20 mouse cellular contexts compared by ENCODE assay signal in genomic region chr4:131597996-131598395, GRCm38 (mm10).
"Had no signal": no experiment of that assay in that cellular context is flagged by ENCODE, and none has a peak within 500 bp of the region (broad histone marks: within the 10 kb centered on the region; RNA-seq: fewer than 3 reads in every experiment).

No protein-coding gene starts in this region.

- H3K4me3 ChIP-seq: liver, embryonic 15.5 days; lung, embryonic 15.5 days; megakaryocyte, embryonic 14.5 days; midbrain, embryonic 13.5 days; midbrain, embryonic 15.5 days; neural tube, embryonic 12.5 days had no signal

- H3K4me2 ChIP-seq: liver, embryonic 15.5 days; lung, embryonic 15.5 days; midbrain, embryonic 11.5 days; midbrain, embryonic 13.5 days; midbrain, embryonic 15.5 days; neural tube, embryonic 12.5 days had no signal

- H3K9ac ChIP-seq: liver, embryonic 15.5 days; liver, postnatal 0 days; lung, embryonic 15.5 days; midbrain, embryonic 13.5 days; midbrain, embryonic 15.5 days; neural tube, embryonic 12.5 days had no signal

- H3K27ac ChIP-seq: liver, embryonic 15.5 days; lung, embryonic 15.5 days; macrophage; midbrain, embryonic 13.5 days; midbrain, embryonic 15.5 days; neural tube, embryonic 12.5 days had no signal

- H3K36me3 ChIP-seq: liver, embryonic 15.5 days; lung, embryonic 15.5 days; midbrain, embryonic 13.5 days; midbrain, embryonic 15.5 days; neural tube, embryonic 12.5 days had no signal

- H3K9me3 ChIP-seq: liver, embryonic 15.5 days; lung, embryonic 15.5 days; midbrain, embryonic 13.5 days; midbrain, embryonic 15.5 days; neural tube, embryonic 12.5 days had no signal

- H3K4me1 ChIP-seq: liver, embryonic 15.5 days; lung, embryonic 15.5 days; megakaryocyte, embryonic 14.5 days; midbrain, embryonic 13.5 days; midbrain, embryonic 15.5 days; neural tube, embryonic 12.5 days had no signal

- H3K27me3 ChIP-seq: liver, embryonic 15.5 days; lung, embryonic 15.5 days; midbrain, embryonic 13.5 days; midbrain, embryonic 15.5 days; neural tube, embryonic 12.5 days had no signal

- ATAC-seq: liver, postnatal 0 days; lung, postnatal 0 days; midbrain, embryonic 13.5 days; midbrain, embryonic 15.5 days had no signal

- DNase-seq: liver, postnatal 0 days; lung, adult 2 months; lung, postnatal 14 days; lung, postnatal 36 days; retina, postnatal 1 day; right cerebral cortex, postnatal 14 days; right cerebral cortex, postnatal 4 days; spleen, adult 18-20 months; thymus, adult 2 months; thymus, postnatal 25 days; thymus, postnatal 4 days had no signal
